Mouse (Mus musculus): Measurements from ENCODE around the gene Cc2d1b.

Gene Cc2d1b

DNA sequence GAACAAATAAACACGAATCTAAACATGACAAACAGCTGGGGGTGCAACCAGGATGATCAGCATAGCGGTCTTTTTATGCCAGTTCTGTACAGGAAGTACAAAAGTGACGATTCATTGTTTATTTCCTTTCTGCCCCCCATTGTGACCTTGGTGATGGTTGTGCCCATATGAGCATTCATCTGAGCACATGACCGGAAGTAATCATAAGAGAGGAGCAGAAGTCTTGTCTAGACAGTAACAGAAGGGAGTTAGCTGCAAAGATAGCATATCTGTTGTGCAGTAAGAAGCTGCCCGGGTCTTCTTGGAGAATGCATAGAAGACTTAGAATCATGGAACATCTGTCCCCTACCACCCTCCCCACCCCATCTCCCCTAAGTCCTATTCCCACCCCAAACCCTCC, 19.0 kb downstream of the Cc2d1b start:
- no peak for DNase-seq (ENCODE audit: low spot score in 2 of 2)

DNA sequence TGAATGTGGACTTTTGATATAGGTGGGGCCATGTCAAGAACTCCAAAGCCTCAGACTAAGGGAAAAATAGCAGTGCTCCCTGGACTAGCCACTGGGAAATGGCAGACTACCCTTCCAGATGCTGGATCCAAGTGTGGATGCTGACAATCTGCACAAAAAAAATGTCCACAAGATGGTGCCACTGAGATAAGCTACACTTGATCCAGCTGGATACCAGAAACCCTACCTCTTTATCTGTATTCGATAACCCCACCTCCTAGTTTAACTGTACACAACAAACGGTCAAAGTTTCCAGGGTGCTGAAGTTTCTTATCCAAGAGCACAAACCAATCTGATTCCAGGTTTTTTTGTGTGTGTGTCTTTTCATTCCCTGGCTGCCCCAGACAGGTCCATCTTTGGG, 44.7 kb downstream of the Cc2d1b start:
- no peak for DNase-seq (ENCODE audit: low spot score in 2 of 2)
